Mouse (Mus musculus): Measurements from ENCODE around the gene Fam69b. TPM values are rescaled to one million over a fixed set of nuclear protein-coding genes. Genes with fewer than 3 reads are reported as not detected.

Fam69b gene
- polyA plus RNA-seq, 1 experiment from 2014 or later = 77.5 TPM

DNA sequence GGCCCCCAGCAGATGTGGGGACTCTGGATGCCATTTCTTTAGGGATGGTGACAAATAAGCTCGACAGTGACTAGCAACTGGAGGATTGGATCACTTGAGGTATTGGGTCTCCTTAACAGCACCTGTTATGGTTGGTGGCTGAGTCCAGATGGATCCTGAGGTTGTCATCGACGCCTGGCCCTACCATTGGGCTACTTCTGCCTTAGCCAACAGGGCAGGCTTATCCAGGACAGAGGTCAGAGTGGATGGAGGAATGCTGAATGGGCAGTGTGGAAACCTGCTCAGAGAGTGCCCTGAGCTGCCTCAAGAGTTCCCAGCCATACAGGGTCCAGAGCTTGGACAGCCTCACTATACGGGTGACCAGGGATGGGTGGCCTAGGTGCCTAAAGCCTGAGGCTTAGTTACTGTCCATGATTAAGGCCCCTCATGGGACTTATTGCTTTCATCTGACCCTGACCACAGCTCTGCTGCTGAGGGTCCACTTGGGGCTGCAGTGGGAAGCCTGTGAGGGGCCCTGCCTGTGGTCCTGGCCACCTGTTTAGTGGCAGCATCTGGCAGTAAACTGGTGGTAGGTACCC lies 5.8 kb downstream of the Fam69b start:
- no peak overlapping the region for H3K4me2 ChIP-seq (replicated peaks)
- H3K4me1 ChIP-seq = peaks cover 41% of the 10 kb centered on the region
- H3K27ac ChIP-seq (replicated peaks) = 0 out of 2 replicates have a peak overlapping the region, but pooled peaks have one; percentile 17
- H3K27me3 ChIP-seq = no peaks in the 10 kb centered on the region
- H3K36me3 ChIP-seq = peaks cover 45% of the 10 kb centered on the region
- no peak overlapping the region for H3K9ac ChIP-seq (replicated peaks)
- WGBS = 71% methylated on average over 4 of the region's 4 CpGs
- H3K9me3 ChIP-seq = no peaks in the 10 kb centered on the region
- H3K4me3 ChIP-seq = no peak overlapping the region
- no peak for ATAC-seq (ENCODE audit: low FRiP score, low read depth)

DNA sequence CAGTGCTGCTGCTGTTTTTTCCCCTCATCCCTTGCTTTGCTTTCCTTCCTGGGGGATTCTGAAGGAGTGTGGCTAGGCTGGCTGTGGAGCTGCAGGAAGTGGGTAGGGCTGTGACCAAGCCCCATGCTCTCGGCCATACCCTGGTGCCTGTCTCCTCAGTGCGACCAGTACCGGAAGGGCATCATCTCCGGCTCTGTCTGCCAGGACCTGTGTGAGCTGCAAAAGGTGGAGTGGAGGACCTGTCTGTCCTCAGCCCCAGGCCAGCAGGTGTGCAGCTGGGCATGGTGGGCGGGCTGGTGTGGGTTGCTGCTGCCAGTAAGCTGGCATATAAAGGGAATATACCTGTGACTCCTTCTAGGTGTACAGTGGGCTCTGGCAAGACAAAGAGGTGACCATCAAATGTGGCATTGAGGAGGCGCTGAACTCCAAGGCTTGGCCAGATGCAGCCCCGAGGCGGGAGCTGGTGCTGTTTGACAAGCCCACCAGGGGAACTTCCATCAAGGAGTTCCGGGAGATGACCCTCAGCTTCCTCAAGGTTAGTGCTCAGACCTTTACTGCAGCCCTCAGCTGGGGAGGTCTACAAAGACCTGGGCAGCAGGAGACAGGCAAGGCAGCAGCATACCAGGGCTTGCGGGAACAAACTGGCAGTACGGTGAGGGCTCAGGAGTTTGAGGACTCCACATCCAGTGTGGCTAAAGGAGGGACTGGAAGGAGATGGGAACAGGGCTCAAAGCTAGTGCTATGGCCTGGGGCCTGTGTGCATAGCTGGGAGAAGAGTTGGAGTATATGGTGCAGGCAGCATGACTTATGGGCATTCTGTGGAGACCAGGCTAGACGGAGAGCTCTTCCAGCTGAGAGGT lies 6.6 kb downstream of the Fam69b start:
- Histone ChIP-seq H3K9me3 (no peaks in the 10 kb centered on the region), H3K36me3 (peaks cover 45% of the 10 kb centered on the region), H3K4me3 (no peak overlapping the region), H3K27ac (replicated peaks) (peak overlapping the region; percentile 32; the same call in 1 of the 2 replicates), H3K4me2 (replicated peaks) (no peak overlapping the region), H3K9ac (replicated peaks) (no peak overlapping the region; the same call in 1 of the 2 replicates), H3K4me1 (peaks cover 36% of the 10 kb centered on the region), H3K27me3 (no peaks in the 10 kb centered on the region)
- 66% methylated on average over 12 of the region's 12 CpGs for WGBS
- ATAC-seq (ENCODE audit: low FRiP score, low read depth) = no peak

DNA sequence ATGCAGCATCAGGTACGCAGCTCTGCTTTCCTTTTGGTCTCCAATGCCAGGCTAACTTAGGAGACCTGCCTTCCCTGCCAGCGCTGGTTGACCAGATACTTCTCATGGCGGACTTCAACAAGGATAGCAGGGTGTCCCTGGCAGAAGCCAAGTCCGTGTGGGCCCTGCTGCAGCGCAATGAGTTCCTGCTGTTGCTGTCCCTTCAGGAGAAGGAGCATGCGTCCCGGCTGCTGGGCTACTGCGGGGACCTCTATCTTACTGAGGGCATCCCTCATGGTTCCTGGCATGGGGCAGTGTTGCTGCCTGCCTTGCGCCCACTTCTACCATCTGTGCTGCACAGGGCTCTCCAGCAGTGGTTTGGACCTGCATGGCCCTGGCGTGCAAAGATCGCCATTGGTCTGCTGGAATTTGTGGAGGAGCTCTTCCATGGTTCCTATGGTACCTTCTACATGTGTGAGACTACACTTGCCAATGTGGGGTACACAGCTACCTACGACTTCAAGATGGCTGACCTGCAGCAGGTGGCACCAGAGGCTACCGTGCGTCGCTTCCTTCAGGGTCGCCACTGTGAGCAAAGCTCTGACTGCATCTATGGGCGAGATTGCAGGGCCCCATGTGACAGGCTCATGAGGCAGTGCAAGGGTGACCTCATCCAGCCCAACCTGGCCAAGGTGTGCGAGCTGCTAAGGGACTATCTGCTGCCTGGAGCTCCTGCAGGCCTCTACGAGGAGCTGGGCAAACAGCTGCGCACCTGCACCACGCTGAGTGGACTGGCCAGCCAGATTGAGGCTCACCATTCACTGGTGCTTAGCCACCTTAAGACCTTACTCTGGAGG lies 7.5 kb downstream of the Fam69b start:
- Histone ChIP-seq H3K4me3 (no peak overlapping the region), H3K4me2 (replicated peaks) (no peak overlapping the region), H3K36me3 (peaks cover 45% of the 10 kb centered on the region), H3K9ac (replicated peaks) (no peak overlapping the region; the same call in 1 of the 2 replicates), H3K27ac (replicated peaks) (peak overlapping the region; percentile 32; the same call in 1 of the 2 replicates), H3K4me1 (peaks cover 33% of the 10 kb centered on the region), H3K27me3 (no peaks in the 10 kb centered on the region), H3K9me3 (no peaks in the 10 kb centered on the region)
- ATAC-seq (ENCODE audit: low FRiP score, low read depth) = no peak
- 74% methylated on average over 21 of the region's 21 CpGs for WGBS

DNA sequence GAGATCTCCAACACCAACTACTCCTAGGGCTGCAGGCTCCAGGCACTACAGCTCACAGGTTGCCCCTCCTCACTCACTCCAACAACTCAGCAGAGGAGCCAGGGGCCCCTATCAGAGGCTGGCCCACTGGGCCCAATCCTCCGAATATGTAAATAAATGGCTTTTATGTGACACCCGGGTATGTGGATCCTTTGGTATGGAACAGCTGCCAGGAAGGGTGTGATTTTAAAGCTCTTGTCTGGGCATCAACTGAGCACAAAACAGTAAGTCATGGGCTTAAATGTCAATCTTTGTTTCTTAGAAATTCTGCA lies 8.0 kb downstream of the Fam69b start:
- Histone ChIP-seq H3K4me3 (no peak overlapping the region), H3K9me3 (no peaks in the 10 kb centered on the region), H3K4me2 (replicated peaks) (no peak overlapping the region), H3K9ac (replicated peaks) (no peak overlapping the region), H3K27me3 (no peaks in the 10 kb centered on the region), H3K27ac (replicated peaks) (no peak overlapping the region), H3K36me3 (peaks cover 45% of the 10 kb centered on the region), H3K4me1 (peaks cover 32% of the 10 kb centered on the region)
- no peak for ATAC-seq (ENCODE audit: low FRiP score, low read depth)
- WGBS = 62% methylated on average over 2 of the region's 2 CpGs

DNA sequence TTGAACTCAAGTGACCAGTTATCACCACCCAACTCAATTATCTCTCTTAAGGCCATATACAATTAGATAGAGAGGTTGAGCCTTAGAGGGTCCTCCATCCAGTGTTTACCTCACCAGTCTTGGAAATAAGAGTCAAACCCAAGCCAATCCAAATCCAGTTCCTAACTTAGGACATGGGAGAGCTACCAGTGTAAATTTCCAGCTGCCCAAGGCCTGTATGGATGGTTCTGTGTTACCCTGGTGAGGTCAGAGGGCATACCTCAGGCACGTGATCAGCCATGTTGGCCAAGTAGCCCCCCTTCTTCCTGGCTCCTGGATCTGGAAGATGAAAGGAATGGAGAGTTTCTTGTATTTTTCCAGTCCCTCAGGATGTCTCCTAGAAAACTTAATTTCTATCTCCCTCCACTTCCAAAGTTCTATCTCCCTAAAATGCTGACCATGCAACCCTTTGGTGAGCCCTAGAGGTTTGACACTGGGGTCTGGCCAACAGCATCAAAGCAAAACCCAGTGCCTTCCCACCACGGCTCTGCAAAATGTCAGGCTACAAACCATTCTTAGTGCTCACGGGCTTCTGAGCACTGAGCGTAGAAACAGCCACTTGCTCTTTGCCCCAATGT lies 9.2 kb downstream of the Fam69b start:
- Histone ChIP-seq H3K9me3 (no peaks in the 10 kb centered on the region), H3K27me3 (no peaks in the 10 kb centered on the region), H3K4me2 (replicated peaks) (no peak overlapping the region), H3K4me3 (no peak overlapping the region), H3K9ac (replicated peaks) (peak overlapping the region; percentile 0; the same call in 1 of the 2 replicates), H3K4me1 (peaks cover 28% of the 10 kb centered on the region), H3K27ac (replicated peaks) (no peak overlapping the region), H3K36me3 (peaks cover 41% of the 10 kb centered on the region)
- no peak for ATAC-seq (ENCODE audit: low FRiP score, low read depth)
- 89% methylated on average over 4 of the region's 4 CpGs for WGBS

DNA sequence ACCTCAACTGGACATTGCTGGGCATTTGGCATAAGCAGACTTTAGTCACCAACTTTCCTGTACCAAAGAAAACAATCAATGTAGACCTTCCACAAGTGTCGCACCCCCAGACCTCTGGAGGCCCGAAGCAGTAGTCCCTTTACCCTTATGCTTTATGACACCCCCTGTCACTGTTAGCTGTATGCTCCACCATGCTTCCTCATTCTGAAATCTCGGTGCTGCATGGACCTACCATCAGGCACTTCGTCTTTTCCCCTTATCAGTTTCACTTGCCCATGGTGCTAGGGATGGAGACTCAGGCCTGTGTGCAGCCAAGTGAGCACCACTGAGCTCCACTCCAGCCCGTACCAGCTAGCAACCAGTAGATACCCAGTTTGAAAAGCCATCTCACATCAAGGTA lies 9.8 kb downstream of the Fam69b start:
- Histone ChIP-seq H3K27ac (replicated peaks) (no peak overlapping the region), H3K27me3 (no peaks in the 10 kb centered on the region), H3K36me3 (peaks cover 41% of the 10 kb centered on the region), H3K4me1 (peaks cover 28% of the 10 kb centered on the region), H3K9me3 (no peaks in the 10 kb centered on the region), H3K9ac (replicated peaks) (peak overlapping the region; percentile 0; the same call in 1 of the 2 replicates), H3K4me2 (replicated peaks) (peak overlapping the region; percentile 84; the same call in 1 of the 2 replicates), H3K4me3 (peak overlapping the region; percentile 94; the same call in 1 of the 2 replicates)
- no peak for ATAC-seq (ENCODE audit: low FRiP score, low read depth)
- 89% methylated on average over 5 of the region's 5 CpGs for WGBS

DNA sequence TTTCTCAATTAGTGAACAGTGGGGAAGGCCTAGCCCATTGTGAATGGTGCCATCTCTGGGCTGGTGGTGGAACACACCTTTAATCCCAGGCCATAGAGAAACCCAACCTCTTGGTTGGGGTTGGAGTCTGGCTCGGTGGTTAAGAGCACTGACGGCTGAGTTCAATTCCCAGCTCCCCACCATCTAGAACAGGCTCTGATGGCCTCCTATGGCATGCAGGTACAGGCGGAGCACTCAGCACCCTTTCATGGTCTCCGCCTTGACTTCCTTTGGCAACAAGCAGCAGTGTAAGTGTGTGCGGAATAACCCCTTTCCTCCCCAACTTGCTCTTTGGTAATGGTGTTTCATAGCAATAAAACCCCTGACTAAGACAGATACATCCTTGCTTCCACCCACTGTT lies 10.3 kb downstream of the Fam69b start:
- Histone ChIP-seq H3K4me1 (peaks cover 25% of the 10 kb centered on the region), H3K36me3 (peaks cover 41% of the 10 kb centered on the region), H3K27me3 (no peaks in the 10 kb centered on the region), H3K4me3 (peak overlapping the region; percentile 94), H3K4me2 (replicated peaks) (peak overlapping the region; percentile 84), H3K9ac (replicated peaks) (peak overlapping the region; percentile 96), H3K9me3 (no peaks in the 10 kb centered on the region), H3K27ac (replicated peaks) (0 out of 2 replicates have a peak overlapping the region, but pooled peaks have one; percentile 8)
- WGBS = 75% methylated on average over 5 of the region's 5 CpGs
- ATAC-seq (ENCODE audit: low FRiP score, low read depth) = no peak

DNA sequence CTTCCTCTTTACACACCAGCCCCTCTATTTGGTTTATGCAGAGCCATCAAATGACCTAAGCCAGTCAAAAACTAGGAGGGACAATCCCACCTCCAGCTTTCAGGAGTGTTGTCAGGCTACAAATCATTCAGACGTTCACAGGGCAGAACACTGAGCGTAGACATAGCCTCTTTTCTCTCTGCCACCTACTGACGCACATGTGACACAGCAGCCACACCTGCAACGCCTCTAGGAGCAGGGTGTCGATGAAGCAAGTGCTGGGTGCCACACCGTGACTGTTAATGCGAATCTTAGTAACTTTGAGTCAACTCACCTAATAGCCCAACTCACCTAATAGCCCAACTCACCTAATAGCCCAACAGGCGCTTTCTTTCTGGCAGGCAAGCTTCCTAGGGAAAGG lies 10.8 kb downstream of the Fam69b start:
- H3K27ac ChIP-seq (replicated peaks) = peak overlapping the region; percentile 8; the same call in 1 of the 2 replicates
- ATAC-seq (ENCODE audit: low FRiP score, low read depth) = no peak

DNA sequence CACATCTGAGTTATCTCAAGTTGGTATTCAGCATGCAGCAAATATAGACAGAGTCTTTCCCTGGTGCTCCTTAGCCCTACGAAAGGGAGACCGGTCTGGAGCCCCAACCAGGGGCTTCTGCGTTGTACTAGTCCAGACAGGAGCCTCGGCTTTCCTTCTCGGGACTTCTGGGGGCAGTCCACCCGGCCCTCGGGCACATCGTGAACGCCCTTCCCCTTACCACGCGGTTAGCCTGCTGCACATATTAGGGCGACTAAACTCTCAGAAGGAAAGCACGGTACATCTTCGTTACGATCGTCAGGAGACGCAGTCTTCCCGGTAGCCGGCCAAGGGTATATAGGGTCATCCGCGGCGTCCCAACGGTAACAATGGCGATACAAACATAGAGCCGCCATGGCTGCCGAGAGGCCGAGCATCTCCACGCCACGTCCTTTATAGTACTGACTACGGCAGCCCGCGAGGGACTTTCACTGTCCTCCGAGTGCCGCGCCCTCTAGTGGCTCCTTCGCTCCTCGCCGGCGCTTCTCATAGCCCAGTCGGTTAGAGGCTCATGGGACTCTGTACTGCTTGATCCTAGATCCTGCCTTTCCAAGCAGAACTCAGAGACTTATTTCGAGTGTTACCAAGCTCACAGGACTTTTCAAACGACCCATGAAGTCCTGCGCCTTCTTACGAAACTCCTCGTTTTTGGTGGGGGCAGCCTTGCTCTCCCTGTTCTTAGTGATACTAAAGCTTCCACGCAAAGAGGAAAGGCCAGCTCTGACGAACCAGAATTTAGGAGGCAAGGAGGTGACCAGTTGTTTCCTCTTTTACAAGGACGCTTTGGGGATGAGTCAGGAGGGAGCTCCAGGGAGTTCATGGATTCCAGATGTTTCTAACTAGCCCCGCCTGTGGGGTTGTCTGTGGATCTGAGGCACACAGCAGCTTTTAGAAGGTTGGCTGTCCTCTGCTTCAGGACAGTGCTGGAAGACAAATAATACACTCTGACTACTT lies 11.9 kb downstream of the Fam69b start:
- H3K4me1 ChIP-seq = peaks cover 23% of the 10 kb centered on the region
- peak; percentile 87 for ATAC-seq (ENCODE audit: low FRiP score, low read depth)

More for the DNA sequence above, 10.8 kb downstream of the Fam69b start:
- Histone ChIP-seq H3K4me2 (replicated peaks) (peak overlapping the region; percentile 84), H3K36me3 (peaks cover 38% of the 10 kb centered on the region), H3K9ac (replicated peaks) (peak overlapping the region; percentile 96), H3K27me3 (no peaks in the 10 kb centered on the region), H3K4me1 (peaks cover 23% of the 10 kb centered on the region), H3K9me3 (no peaks in the 10 kb centered on the region), H3K4me3 (peak overlapping the region; percentile 94)
- WGBS = 9% methylated on average over 8 of the region's 8 CpGs

DNA sequence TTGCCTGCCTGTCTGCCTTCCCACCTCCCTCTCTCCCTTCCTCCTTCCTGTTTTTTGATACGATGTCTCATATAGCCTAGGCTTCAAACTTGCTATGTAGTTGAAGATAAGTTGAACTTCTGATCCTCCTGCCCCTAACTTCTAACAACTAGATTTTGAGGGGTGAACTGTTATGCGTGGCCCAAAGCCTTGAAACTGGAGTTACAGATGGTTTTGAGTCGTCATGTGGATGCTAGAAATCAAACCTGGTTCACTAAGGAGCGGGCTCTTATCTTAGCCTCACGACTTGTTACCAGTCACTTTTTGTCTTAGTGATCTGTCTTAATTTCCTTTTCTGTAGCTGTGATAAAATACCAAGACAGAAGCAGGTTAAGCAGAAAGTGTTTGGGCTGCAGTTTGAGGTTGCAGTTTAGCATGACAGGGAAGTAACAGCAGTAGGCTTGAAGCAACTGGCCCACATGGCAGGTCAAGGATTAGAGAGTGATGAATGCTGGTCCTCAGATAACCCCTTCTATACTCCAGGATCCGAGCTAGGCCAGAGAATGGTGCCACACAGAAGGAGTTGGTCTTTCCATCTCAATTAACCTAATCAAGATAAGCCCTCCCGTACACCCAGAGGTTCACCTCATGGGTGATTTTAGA lies 12.9 kb downstream of the Fam69b start:
- no peak overlapping the region for H3K4me2 ChIP-seq (replicated peaks)
- H3K4me1 ChIP-seq = peaks cover 23% of the 10 kb centered on the region
- peaks cover 18% of the 10 kb centered on the region for H3K36me3 ChIP-seq
- no peak overlapping the region for H3K27ac ChIP-seq (replicated peaks)
- H3K9ac ChIP-seq (replicated peaks) = no peak overlapping the region
- no peaks in the 10 kb centered on the region for H3K9me3 ChIP-seq
- ATAC-seq (ENCODE audit: low FRiP score, low read depth) = no peak
- no peak overlapping the region for H3K4me3 ChIP-seq
- WGBS = 79% methylated on average over 7 of the region's 7 CpGs
- H3K27me3 ChIP-seq = no peaks in the 10 kb centered on the region

More for the DNA sequence above, 11.9 kb downstream of the Fam69b start:
- Histone ChIP-seq H3K27me3 (no peaks in the 10 kb centered on the region), H3K27ac (replicated peaks) (peak overlapping the region; percentile 73), H3K36me3 (peaks cover 28% of the 10 kb centered on the region), H3K4me3 (peak overlapping the region; percentile 94), H3K4me2 (replicated peaks) (peak overlapping the region; percentile 84), H3K9me3 (no peaks in the 10 kb centered on the region), H3K9ac (replicated peaks) (peak overlapping the region; percentile 96)
- WGBS = 4% methylated on average over 49 of the region's 49 CpGs
